Mouse (Mus musculus) urinary bladder, postnatal 4 days (tissue): ENCODE measurements around the gene Atp5e.

Experiments used
- DNase-seq, 2 experiments: peaks; one replicate each; pipeline ENCODE4 v3.0.0; 2021 to 2022; ENCODE audit warnings: low spot score in 2 of 2

Atp5e gene

GRCm38 (mm10) chr2:174415731-174416310 is 48.1 kb downstream of the Atp5e start, which contains the start of gene Nelfcd:
TSS of gene Nelfcd (plus strand) at chr2:174415804.
- DNase-seq: peak; percentile 89 to 95

- DNase-seq: no peak
Measured at GRCm38 (mm10) chr2:174415001-174415730, 48.7 kb downstream of the Atp5e start.

- no peak for DNase-seq
Measured at GRCm38 (mm10) chr2:174413127-174413526, 50.8 kb downstream of the Atp5e start.
